Mouse (Mus musculus): Measurements from ENCODE around the gene Fto.

DNA sequence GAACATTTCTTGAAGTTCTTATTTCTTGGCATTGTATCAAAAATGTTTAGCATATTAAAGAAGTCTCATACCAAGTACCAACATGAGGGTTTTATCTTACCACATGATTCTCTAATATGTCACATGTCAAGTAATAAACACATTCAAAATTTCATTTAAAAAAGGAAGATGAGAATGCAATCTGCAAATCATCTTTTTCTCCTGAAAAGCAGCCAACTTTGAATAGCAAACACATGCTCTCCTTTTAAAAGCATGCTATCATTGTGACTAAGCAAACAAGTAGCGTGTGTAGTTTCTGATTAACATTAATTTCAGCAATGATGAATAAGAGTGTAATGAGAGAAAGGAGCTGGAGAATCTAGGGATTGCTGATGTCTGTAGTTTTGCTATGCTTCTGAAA, 29.5 kb upstream of the Fto start:
- TF ChIP-seq CTCF (IDR thresholded peaks at IDR 0.05; ENCODE audit: borderline replicate concordance, insufficient read depth, low read depth, low read length) (no peak), POLR2A (IDR thresholded peaks at IDR 0.05; ENCODE audit: borderline replicate concordance, insufficient read depth, low read length) (no peak)
